Mouse (Mus musculus): ENCODE data around the gene Tuba1c. TPM values are rescaled to one million over a fixed set of nuclear protein-coding genes. Genes with fewer than 3 reads are reported as not detected.

Gene Tuba1c
- polyA plus RNA-seq (2012; rRNA removed) (192 and 293 TPM in 2 replicates), polyA plus RNA-seq (2014; fragmentation: Nextera tagmentation; extraction: Ambion mirVana) (150 and 162 TPM in 2 replicates)

DNA sequence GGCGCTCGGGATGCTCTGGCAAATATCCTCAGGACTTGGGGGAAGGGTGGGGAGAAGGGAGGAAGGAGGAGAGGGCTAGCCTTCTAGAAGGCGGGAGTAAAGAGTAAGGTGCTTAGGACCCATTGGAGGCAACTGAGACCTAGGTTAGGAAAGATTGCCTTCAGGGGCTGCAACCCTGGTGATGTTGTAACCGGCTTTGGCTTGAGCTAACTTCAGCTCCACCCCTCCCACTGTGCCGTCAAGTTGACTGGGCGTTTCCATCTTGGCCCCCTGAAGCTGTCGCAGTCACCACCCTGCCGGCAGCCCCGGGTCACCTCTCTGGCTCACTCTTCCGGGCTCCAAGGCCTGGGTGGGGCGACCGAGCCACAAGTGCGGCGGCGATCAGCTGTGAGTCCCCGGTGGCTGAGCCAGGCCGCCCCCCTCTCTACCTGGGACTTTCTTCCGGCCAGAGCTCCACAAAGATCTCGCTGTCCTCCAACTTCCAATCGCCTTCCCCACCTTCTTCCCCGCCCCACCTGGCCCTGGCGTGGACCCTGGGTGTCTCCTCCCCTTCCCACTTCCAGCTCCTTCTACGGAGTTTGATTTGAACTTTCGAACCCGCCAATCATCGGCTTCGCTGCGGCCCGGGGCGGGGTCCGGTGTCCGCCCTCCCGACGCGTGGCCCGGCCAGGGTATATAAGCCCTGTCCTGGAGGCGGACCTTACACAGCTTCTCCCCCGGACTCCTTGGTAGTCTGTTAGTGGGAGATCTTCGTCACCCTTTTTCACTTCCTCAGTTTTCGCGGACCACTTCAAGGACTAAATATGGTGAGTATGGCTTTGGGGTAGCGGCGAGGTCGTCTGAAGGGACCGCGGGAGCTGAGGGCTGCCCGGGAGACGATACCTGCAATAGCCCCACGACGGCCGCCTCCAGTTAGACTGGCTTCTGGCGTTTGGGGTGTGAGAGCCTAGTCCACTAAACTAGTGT, at the start of gene Tuba1c:
TSS of gene Tuba1c (plus strand) at position 273 of the 966 bp plus-strand sequence.
- no peaks in the 10 kb centered on the region for H3K9me3 ChIP-seq (ENCODE audit: control insufficient read depth, low read length)
- peaks cover 6% of the 10 kb centered on the region for H3K36me3 ChIP-seq (ENCODE audit: control insufficient read depth, insufficient read depth, low read length)
- peak; percentile 96; the same call in 1 of the 2 replicates for TF ChIP-seq POLR2A (IDR thresholded peaks at IDR 0.05; ENCODE audit: borderline replicate concordance, extremely low read depth, insufficient read depth, insufficient read length)
- peak within 1 kb of the TSS; percentile 69 for H3K4me3 ChIP-seq (replicated peaks; ENCODE audit: low read length)
- H3K27me3 ChIP-seq (ENCODE audit: control insufficient read depth, insufficient read depth, low read length) = no peaks in the 10 kb centered on the region
- peak within 1 kb of the TSS; percentile 77 for H3K27ac ChIP-seq (replicated peaks; ENCODE audit: low read depth, low read length)
- H3K9ac ChIP-seq (ENCODE audit: low read depth, low read length, severe bottlenecking) = peak within 1 kb of the TSS; percentile 68
- peak within 1 kb of the TSS; percentile 63 for H3K4me2 ChIP-seq (replicated peaks; ENCODE audit: low read depth, low read length, severe bottlenecking)
- H3K4me1 ChIP-seq (ENCODE audit: control insufficient read depth, insufficient read depth, low read length) = peaks cover 17% of the 10 kb centered on the region
- WGBS = 2% methylated on average over 49 of the region's 52 CpGs
- peak; percentile 97 for ATAC-seq (ENCODE audit: low FRiP score, low read depth)
- DNase-seq (ENCODE audit: low spot score) = peak; percentile 92

- no peaks in the 10 kb centered on the region for H3K36me3 ChIP-seq (ENCODE audit: control insufficient read depth, insufficient read depth, low read length)
- H3K4me2 ChIP-seq (replicated peaks; ENCODE audit: low read depth, low read length, severe bottlenecking) = no peak overlapping the region
- no peak for ATAC-seq (ENCODE audit: low FRiP score, low read depth)
- no peak overlapping the region for H3K9ac ChIP-seq (ENCODE audit: low read depth, low read length, severe bottlenecking)
- no peaks in the 10 kb centered on the region for H3K9me3 ChIP-seq (ENCODE audit: control insufficient read depth, low read length)
- H3K4me1 ChIP-seq (ENCODE audit: control insufficient read depth, insufficient read depth, low read length) = peaks cover 24% of the 10 kb centered on the region
- H3K27ac ChIP-seq (replicated peaks; ENCODE audit: low read depth, low read length) = no peak overlapping the region
- no peak for DNase-seq (ENCODE audit: low spot score)
- 44% methylated on average over 7 of the region's 7 CpGs for WGBS
- H3K4me3 ChIP-seq (replicated peaks; ENCODE audit: low read length) = no peak overlapping the region
- TF ChIP-seq POLR2A (IDR thresholded peaks at IDR 0.05; ENCODE audit: borderline replicate concordance, extremely low read depth, insufficient read depth, insufficient read length) = no peak
- H3K27me3 ChIP-seq (ENCODE audit: control insufficient read depth, insufficient read depth, low read length) = no peaks in the 10 kb centered on the region
These were observed 49.6 kb upstream of the Tuba1c start for GRCm38 (mm10) chr15:98980012-98980614.

GRCm38 (mm10) chr15:98982100-98982499, 47.6 kb upstream of the Tuba1c start:
- Histone ChIP-seq H3K4me3 (replicated peaks; ENCODE audit: low read length) (no peak overlapping the region), H3K36me3 (ENCODE audit: control insufficient read depth, insufficient read depth, low read length) (no peaks in the 10 kb centered on the region), H3K4me1 (ENCODE audit: control insufficient read depth, insufficient read depth, low read length) (peaks cover 23% of the 10 kb centered on the region), H3K27ac (replicated peaks; ENCODE audit: low read depth, low read length) (no peak overlapping the region), H3K9ac (ENCODE audit: low read depth, low read length, severe bottlenecking) (no peak overlapping the region), H3K4me2 (replicated peaks; ENCODE audit: low read depth, low read length, severe bottlenecking) (no peak overlapping the region), H3K9me3 (ENCODE audit: control insufficient read depth, low read length) (no peaks in the 10 kb centered on the region), H3K27me3 (ENCODE audit: control insufficient read depth, insufficient read depth, low read length) (no peaks in the 10 kb centered on the region)
- ATAC-seq (ENCODE audit: low FRiP score, low read depth) (no peak), DNase-seq (ENCODE audit: low spot score) (no peak)
- 85% methylated on average over 6 of the region's 6 CpGs for WGBS
- TF ChIP-seq POLR2A (IDR thresholded peaks at IDR 0.05; ENCODE audit: borderline replicate concordance, extremely low read depth, insufficient read depth, insufficient read length) = no peak

DNA sequence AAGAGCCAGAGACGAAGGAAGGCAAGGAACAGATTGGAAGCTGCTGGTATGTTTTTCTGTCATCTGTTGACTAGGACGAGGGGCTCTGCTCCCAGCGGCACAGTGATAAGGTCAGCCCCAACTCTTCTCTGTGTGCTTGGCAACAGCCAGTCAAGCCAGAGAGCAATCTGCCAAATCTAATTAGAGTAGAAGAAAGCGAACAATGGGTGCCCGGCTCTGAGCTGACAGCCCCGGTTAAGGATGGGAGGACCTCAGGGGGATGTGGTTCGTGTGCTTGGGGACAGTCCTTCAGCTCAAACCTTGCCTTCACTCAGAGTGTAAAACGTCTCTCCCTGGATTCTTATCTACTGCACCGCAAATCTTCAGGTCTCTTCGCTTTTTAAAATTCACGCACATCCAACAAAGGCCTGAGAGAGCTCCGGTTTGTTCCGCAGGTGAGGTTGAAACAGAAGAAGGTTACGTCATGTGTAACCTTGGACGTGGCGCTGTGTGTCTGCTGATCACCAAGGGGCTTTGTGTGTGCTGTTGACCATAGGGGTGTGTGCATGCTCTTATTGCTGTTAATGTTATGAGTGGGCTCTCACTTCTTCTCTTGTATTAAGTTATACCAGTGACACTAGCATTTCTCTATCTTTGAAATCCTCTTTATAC, 46.1 kb upstream of the Tuba1c start:
- DNase-seq (ENCODE audit: low spot score) = no peak
- TF ChIP-seq POLR2A (IDR thresholded peaks at IDR 0.05; ENCODE audit: borderline replicate concordance, extremely low read depth, insufficient read depth, insufficient read length) = no peak

DNA sequence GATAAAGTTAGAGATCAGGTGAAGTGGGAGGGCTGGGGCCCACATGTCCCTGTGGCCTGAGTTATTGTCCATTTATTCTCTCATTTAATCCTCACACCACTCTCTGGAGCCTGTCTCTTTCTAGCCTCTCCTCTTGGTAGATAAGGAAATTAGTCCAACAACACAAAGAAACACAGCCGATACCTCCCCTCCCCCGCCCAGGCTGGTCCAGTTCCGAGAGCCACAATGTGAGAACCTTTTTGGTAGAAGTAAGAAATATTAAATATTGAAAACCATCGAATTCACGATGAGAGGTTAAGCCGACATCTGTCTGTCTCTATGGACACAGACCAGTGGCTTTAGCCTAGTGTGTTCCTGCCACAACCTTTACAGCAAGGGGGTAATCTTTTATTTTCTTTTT, 45.0 kb upstream of the Tuba1c start:
- Histone ChIP-seq H3K4me1 (ENCODE audit: control insufficient read depth, insufficient read depth, low read length) (peaks cover 15% of the 10 kb centered on the region), H3K27ac (replicated peaks; ENCODE audit: low read depth, low read length) (no peak overlapping the region), H3K27me3 (ENCODE audit: control insufficient read depth, insufficient read depth, low read length) (no peaks in the 10 kb centered on the region), H3K36me3 (ENCODE audit: control insufficient read depth, insufficient read depth, low read length) (no peaks in the 10 kb centered on the region), H3K4me3 (replicated peaks; ENCODE audit: low read length) (no peak overlapping the region), H3K4me2 (replicated peaks; ENCODE audit: low read depth, low read length, severe bottlenecking) (peak overlapping the region; percentile 45), H3K9me3 (ENCODE audit: control insufficient read depth, low read length) (no peaks in the 10 kb centered on the region), H3K9ac (ENCODE audit: low read depth, low read length, severe bottlenecking) (no peak overlapping the region)
- no peak for ATAC-seq (ENCODE audit: low FRiP score, low read depth)
- WGBS = 64% methylated on average over 6 of the region's 6 CpGs
- no peak for DNase-seq (ENCODE audit: low spot score)
- TF ChIP-seq POLR2A (IDR thresholded peaks at IDR 0.05; ENCODE audit: borderline replicate concordance, extremely low read depth, insufficient read depth, insufficient read length) = no peak

More for the DNA sequence above, 46.1 kb upstream of the Tuba1c start:
- Histone ChIP-seq H3K27me3 (ENCODE audit: control insufficient read depth, insufficient read depth, low read length) (no peaks in the 10 kb centered on the region), H3K4me3 (replicated peaks; ENCODE audit: low read length) (no peak overlapping the region), H3K4me1 (ENCODE audit: control insufficient read depth, insufficient read depth, low read length) (peaks cover 16% of the 10 kb centered on the region), H3K36me3 (ENCODE audit: control insufficient read depth, insufficient read depth, low read length) (no peaks in the 10 kb centered on the region), H3K27ac (replicated peaks; ENCODE audit: low read depth, low read length) (no peak overlapping the region), H3K9me3 (ENCODE audit: control insufficient read depth, low read length) (no peaks in the 10 kb centered on the region), H3K4me2 (replicated peaks; ENCODE audit: low read depth, low read length, severe bottlenecking) (no peak overlapping the region), H3K9ac (ENCODE audit: low read depth, low read length, severe bottlenecking) (no peak overlapping the region)
- no peak for ATAC-seq (ENCODE audit: low FRiP score, low read depth)
- WGBS = 52% methylated on average over 16 of the region's 16 CpGs
